Mouse (Mus musculus) olfactory bulb, adult 2 months (tissue): ENCODE measurements around the gene Lztr1.

Experiments used
- CTCF ChIP-seq: fragments of 200-500 bp; IDR thresholded peaks from 2 replicates; pipeline ENCODE4 v1.5.1; 2012; ENCODE audit warnings: low read depth, mild to moderate bottlenecking, low read length, moderate library complexity; ENCODE audit not compliant: insufficient read depth
- POLR2A ChIP-seq: fragments of 200-500 bp; IDR thresholded peaks from 2 replicates; pipeline ENCODE4 v1.6.1; 2012; ENCODE audit warnings: mild to moderate bottlenecking, low read depth, low read length, moderate library complexity; ENCODE audit not compliant: insufficient read depth

DNA sequence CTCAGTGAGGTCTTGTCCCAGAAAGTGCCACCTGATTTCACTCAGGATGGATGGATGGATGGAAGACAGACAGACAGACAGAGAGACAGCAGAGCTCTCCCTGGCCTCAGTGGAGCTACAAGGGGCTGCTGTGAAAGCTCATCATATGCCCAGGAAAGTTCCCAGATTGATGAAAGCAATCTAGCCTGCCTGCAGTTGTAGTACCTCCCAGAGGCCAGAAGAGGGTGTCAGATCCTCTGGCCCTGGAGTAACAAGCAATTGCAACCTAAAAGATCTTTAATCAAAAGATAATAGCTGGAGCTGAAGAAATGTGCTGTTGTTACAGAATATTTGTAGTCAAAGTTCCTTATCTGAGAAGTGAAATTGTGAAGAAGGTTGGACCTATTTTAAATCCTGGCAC is 34.4 kb upstream of the Lztr1 start:
- TF ChIP-seq CTCF, result no peak
- TF ChIP-seq POLR2A, result no peak
